Mouse (Mus musculus): ENCODE results near the gene Rbfox1. TPM values are rescaled to one million over a fixed set of nuclear protein-coding genes. Genes with fewer than 3 reads are reported as not detected.

Gene Rbfox1
- total RNA-seq, 2 experiments from 2014 or later = 54.9 to 55.6 TPM

DNA sequence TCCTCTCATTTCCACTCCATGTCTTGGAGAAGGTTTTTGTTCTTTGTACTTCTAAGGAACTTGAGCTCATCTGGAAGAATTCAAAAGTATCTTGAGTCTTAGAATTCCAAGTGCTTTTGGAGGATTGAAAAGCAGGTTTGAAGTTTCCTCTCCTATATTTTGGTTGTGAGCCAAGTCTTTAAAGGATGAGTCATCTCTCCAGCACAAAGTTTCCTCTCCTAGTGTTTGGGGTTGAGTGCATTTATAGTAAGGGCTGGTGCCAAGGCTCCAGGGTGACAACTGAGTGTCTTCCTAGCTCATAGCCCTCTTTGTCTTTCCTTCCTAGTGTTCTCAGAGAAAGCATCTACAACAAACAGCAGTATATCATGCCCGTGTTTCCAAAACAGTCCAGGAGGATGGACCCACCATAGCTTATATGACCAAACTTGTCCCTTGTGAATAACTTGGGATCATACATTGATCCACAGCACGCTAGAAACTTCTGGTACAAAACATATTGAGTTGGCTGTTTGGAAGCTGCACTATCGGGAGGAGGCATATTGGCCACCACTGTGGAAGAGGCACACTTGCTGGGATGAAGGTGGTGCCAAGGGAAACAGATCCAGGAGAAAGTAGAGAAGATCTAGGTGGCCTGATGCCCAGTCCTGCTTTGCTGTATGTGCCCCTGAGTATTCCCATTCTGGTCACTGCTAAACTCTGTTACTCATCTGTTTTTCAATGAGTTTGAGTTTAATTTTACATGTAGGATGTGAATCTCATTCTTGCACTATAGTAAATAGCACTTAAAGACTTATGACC is 206.4 kb downstream of the Rbfox1 start:
- no peak for DNase-seq

DNA sequence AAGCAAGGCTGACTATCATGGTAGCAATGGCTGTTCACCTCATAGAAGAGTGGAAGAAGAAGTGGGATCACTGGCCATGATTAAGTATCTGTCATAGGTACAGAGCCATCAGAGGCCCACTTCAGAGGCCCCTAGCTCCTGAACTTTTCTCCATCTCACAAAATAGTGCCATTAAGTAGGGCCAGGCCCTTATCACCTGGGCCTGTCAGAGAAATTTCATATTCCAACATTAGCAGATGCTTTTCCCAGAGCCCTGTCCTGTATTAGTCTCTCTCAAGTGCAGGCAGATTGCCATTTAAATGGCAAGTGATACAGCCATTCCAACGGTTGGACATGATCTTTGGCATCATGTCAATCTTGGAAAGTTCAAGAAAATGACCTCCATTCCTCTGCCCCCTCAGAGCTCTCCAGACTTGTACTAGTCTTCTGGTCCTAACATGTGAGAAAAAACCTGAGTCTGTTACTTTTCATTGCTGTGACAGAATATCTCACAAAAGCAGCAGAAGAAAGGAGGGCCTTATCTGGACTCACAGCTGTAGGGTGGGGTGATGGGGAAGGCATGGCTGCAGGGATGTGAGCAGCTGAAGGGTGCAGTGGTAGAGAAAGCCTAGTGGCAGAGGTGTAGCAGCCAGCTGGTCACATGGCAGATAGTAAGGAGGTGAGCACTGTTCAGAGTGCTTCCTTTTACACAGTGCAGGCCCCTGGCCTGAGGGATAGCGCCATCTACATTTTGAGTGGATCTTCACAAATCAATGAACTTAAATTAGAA is 210.6 kb downstream of the Rbfox1 start:
- intact Hi-C loops (cut with DNase I) = no loop called here
- DNase-seq = no peak

More for the DNA sequence above, 206.4 kb downstream of the Rbfox1 start:
- intact Hi-C loops (cut with DNase I) = no loop called here

DNA sequence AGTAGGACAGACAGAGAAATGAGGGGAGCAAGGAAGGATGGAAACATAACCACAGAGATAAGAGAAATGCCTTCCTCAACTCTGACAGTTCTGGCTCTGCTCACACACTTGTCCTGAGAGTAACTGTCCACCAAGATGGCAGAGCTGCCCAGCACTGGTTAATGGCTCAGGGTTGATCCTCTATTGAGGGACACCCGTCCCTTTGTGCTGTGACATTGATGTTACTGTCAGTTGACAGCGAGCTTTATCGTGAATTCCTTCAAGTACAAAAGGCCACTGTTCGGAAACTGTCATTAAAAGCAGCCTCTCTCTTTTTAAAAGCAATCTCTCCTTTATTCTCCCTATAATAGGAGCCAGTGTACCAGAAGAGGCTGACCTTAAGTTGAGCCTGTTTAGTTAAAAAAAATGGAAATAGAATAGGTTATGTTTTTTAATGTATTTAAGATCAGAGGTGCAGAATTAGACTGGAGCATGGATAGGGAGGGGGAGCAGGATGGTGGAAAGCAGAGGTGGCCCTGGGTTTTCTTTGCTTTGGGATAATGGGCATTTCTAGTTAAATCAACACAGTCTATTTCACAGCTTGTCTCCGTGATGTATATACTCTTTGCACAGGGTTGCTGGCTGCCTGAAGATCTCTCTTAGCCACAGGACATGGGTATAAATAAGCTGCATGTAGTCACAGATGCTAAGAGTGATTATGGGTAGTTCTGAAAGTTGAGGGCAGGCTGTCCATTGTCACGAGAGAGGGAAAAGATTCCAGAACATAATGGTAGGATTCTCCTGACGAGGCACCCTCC is 212.3 kb downstream of the Rbfox1 start:
- DNase-seq = no peak
- intact Hi-C loops (cut with DNase I) = no loop called here

DNA sequence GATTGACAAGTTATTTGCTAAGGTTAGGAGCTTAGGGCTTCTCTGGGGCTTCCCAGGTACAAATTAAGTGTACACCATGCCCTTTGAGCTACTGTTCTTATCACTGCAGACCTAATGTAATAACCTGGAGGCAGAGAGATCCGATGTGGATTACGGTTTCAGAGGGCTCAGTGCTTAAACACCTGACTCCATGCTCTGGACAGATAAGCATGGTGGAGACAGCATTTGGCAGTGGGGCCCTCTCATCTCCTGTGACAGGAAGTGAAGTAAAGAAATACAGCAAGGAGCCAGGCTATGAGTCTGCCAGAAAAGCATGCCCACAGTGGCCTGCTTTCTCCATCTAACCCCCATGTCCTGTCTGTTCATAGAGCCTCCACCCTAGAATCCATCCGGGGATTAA is 213.0 kb downstream of the Rbfox1 start:
- intact Hi-C loops (cut with DNase I) = no loop called here
- DNase-seq = no peak

DNA sequence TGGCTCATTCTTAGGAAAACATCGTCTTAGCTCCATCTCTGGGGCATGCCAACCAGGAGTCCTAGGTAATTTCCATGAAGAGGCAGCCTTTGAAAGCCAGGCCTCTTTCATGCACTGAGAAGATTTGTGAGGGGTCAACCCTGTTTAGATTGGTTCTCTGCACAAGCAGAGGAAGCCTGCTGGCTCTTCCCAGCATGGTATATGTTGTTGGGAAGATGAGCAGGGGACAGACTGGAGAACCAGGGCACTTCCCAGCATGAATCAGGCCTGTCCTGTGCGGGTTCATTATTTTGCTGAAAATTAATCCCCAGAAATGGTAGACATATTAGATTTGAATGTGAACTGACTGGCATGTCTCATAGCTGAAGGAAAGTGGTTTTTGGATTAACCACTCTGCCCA is 214.4 kb downstream of the Rbfox1 start:
- no peak for DNase-seq
- intact Hi-C loops (cut with DNase I) = no loop called here

DNA sequence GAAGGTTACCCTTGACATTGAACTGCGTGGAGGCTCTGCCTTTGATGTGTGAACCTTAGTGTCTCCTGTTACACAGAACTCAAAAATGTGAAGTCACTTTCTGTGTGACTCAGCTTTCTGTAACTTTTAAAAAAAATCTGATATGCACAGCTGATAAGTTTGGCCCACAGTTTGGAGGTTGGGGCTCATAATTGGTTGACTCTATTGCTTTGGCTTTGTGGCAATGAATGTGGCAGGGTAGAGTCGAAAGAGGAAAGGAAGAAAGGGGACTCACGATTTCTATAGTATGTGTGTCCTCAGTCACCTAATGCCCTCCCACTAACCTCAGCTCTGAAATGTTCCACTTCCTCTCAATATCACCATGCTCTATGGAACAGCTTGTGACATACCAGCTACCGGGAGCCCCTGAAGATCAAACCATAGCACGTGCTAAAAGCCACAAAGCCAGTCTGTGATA is 215.3 kb downstream of the Rbfox1 start:
- intact Hi-C loops (cut with DNase I) = no loop called here
- DNase-seq = no peak

DNA sequence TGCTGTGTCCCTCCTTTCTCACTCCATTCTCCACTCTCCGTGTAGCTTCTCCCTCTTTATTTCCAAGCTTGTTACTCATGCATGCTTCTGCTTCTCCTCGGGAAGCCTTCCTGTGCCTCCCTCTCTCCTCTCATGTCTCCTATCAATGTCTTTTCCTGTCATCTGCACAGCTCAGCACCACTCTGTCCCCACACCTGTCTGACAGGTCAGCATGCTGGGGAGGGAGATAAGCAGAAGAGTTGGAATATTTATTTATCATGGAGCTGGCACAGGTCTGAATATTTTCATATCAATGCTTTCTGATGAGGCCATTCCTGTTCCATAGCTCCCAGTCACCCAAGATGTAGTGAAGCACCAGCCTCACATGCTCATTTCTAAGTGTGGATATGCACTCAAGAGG is 218.6 kb downstream of the Rbfox1 start:
- no peak for DNase-seq

DNA sequence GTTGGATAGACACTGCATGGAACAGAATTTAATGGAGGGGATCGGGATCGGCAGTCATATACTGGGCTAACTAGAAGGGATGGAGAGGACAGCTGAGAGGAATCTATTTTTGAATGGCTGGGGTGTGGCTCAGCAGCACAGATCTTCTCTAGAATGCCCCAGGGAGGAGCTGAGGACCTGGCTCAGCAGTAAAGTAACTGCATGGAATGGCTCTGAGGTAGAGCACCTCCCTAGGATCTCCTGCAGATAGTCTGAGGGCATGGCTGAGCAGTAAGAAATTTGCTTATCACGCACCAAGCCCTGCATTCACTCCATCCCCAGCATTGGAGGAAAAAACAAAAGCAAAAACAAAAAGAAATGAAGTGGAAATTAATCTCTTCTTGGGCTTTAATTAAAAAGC is 225.0 kb downstream of the Rbfox1 start:
- DNase-seq = no peak
- intact Hi-C loops (cut with DNase I) = no loop called here

More for the DNA sequence above, 218.6 kb downstream of the Rbfox1 start:
- intact Hi-C loops (cut with DNase I) = no loop called here

DNA sequence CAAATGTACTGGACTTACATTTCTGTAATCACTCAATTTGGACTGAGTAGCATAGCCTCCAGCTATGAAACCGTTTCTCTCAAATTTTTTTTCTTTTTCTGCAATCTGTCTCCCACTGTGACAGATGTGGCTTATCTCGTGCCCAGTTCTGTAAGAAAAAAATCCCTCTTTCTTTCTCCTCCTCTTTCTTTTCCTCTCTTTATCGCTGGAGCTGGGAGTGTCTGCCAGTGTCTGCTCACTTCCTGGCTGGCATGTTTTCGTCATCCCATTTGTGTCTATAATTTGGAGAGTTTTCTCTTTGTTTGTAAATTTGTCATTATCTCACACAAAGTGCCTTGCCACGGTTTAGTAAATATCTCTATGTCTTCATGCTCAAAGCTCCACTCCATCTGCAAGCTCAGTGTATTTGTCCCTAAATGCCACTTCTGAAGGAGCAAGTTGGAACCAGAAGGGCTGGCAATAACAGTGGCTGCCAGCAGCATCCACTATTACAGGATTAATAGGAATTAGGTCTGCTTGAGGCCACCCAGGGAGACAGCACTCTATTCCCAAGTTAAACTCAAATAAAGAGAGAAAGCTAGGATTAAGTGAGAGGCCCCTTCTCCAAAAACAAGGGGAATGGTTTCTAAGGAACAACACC is 228.8 kb downstream of the Rbfox1 start:
- intact Hi-C loops (cut with DNase I) = no loop called here
- no peak for DNase-seq

DNA sequence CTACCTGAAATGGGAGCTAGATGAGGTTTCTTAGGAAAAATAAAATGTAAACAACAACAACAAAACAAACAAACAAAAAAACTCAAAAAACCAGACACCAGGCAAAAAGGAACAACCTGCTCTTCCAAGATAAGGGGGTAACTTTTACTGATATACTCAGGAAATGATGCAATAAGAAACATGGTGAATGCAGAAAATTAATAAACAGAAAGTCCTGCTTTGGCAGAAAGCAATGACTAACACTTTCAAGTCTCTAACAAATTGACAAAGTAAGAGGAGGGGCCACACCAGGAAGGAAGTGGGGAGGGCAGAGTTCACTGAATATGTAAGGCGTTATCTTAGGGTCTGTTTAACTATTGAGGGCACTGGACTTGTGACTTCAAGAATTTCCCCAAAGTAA is 234.3 kb downstream of the Rbfox1 start:
- intact Hi-C loops (cut with DNase I) = no loop called here
- no peak for DNase-seq

DNA sequence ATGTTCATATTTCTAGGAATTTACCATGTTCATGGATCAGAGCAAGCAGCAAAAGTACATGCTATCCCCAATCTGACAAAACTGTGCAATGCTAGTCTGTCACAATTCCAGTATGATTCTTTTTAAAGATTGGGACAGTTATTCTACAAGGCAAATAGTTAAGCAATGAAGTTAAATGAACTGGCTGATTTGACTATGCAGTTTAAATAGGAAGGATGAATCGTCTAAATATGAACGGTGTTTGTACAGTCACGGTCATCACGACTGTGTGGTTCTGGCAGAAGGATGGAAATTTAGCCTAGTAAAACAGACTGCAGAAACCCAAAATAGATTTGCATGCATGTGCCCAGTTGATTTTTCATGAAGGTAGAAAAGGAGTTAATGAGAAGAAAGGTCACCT is 236.1 kb downstream of the Rbfox1 start:
- intact Hi-C loops (cut with DNase I) = no loop called here

DNA sequence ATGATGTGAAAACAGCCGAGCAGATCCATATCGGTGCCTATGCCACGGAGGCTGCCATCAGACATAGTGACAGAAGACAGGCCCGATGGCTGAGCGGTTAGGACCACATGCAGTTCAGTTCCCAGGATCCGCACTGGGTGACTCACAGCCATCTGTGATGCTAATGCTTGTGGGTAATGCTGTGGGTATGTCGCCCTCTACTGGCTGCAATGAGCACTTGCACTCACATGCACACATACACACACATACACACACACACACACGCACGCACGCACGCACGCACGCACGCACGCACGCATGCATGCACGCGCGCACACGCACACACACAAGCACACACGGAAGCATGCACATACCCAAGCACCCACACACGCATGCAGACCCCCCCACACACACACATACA is 237.7 kb downstream of the Rbfox1 start:
- no peak for DNase-seq
- intact Hi-C loops (cut with DNase I) = no loop called here

More for the DNA sequence above, 236.1 kb downstream of the Rbfox1 start:
- DNase-seq = no peak

DNA sequence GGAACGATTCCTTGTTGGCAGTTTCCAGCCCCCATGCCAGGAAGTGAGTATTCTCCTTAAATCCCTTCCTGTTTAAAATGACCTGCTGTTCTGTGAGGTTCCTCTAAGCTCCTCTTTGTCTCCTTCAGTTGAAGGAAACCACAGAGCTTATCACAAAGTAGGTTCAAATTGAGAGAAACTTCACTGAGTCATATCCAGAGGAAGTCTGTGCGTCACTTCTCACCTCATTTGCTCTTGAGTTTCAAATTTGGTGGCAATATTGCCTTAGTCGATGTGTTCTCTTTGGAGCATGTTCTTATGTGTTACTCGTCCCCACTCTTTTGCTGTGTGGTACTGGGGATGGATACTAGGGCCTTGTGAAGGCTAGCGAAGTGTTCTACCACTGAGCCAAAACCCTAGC is 243.2 kb downstream of the Rbfox1 start:
- no peak for DNase-seq
- intact Hi-C loops (cut with DNase I) = no loop called here

DNA sequence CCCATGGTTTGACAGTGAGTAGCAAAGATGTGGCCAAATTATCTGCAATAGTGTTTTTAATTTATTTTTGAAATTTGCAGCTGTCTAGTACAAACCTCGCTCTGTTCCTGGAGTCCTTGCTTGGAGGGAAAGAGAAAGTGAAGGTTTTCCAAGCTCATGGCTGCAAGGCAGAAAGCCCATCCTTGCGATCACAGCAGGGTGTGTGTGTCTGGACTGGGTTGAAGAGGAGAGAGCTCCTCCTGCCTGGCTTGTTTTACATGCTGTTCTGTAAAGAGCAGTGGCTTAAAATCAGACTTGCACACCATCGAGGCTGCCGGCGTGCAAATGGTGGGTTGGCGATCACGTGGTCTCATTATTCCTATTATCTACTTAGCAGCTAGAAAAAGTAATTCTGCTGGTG is 249.9 kb downstream of the Rbfox1 start:
- DNase-seq = no peak
- intact Hi-C loops (cut with DNase I) = no loop called here

DNA sequence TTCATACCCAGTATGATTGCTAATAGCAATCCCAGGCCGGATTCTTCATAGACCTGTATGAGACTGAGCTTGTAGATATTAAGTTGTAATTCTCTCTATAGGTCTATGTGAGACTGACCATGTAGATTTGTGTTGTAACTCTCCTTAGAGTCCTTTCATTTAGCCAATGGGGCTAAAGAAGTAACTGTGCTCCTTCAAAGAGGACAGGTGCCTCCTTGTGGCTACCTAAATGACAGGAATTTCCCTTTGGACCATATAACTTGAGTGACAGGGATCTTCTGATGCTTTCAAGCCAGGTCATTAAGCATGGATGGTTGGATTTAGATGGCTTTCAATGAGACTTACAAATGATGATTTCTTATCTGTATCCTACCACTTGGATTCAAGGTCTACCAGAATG is 254.3 kb downstream of the Rbfox1 start:
- intact Hi-C loops (cut with DNase I) = no loop called here
- DNase-seq = no peak

DNA sequence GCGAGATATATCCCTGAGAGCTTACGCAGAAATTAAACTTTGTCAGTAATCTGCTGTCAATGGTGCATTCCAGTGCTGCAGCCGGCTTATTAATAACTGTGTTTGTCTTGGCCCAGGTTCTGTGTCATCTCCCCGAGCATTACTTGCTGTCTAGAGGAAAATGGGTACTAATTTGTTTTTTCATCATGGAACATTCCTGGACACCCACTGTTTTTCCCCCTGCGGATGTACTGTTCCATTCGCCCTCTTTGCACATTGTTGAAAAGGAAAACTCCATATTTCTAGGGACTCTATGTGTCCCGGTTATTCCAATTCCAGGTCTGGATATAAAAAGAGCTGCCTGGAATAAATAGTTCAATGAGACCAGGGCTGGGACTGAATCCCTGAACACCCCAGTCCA is 262.8 kb downstream of the Rbfox1 start:
- DNase-seq = no peak
- intact Hi-C loops (cut with DNase I) = no loop called here

DNA sequence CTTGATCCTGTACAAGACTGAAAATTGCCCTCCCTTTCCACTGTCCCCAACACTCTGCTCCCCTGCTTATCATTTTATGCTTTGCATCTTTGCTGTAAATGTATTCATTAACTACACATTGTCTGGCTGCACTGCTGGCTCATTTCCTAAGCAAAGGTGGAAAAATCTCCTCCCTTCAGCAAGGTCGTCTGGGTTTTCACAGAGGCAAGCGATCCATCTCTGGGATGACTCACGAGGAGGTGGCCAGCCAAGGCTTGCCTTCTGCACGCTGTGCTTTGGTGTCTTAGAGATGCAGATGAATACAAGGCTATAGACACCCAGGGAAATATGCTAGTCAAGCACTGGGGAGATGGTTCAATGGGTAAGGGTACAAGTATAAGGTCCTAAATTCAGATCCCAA is 264.2 kb downstream of the Rbfox1 start:
- DNase-seq = no peak
- intact Hi-C loops (cut with DNase I) = no loop called here

DNA sequence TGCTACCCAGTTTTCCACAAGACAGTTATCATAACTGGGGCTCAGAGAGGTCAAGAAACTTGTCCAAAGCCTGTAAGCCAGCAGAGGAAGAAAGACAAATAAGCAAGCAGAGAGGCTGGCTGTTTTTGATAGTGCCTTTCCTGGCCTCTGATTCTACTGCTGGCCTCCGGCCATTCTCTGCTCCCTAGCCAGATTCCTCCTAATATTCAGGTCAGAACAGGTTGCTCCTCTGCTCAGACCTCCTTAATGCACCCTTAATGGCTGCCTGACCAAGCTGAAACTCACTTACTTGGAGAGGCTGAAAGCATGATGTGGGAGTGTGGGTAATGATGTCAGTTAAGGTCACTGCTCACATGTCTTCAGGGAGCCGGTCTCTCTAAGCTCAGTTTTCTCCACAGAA is 270.4 kb downstream of the Rbfox1 start:
- DNase-seq = no peak
- intact Hi-C loops (cut with DNase I) = no loop called here

DNA sequence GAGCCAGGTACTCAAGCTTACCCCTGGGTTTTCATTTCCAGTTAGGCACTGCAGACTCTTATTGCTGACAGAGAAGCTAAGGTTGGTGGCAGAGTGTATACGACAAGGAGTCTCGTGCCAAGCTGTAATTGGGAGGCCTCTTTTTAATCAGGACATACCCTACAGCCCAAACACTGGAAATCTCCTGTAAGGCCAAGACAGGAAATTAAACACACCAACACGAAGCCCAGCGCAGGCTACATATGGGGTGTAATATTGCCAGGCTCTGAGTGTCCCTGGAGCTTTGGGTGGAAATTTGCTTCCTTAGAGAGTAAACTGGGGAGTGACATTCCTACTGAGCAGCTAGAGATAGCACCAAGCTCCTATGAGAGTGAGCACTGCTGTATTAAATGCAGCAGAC is 279.3 kb downstream of the Rbfox1 start:
- no peak for DNase-seq
- intact Hi-C loops (cut with DNase I) = no loop called here

DNA sequence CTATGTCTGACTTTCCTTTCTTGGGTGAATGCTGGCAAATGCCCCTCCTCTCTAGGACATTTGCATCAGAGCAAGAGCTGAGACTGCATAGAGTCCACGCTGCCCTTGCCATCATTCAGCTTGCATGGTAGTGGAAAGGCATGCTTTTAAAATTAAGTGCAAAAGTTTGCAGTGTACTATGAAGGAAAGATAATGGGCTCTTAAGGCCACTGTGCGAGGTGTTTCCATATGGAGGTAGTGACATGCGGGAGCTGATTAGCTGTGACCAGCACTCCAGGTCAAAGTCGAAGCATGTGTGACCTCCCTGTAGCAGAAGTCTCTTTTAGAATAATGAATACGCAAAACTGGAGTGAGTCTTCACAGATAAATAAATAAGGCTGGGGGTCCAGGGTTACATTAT is 284.2 kb downstream of the Rbfox1 start:
- intact Hi-C loops (cut with DNase I) = no loop called here
- DNase-seq = no peak

DNA sequence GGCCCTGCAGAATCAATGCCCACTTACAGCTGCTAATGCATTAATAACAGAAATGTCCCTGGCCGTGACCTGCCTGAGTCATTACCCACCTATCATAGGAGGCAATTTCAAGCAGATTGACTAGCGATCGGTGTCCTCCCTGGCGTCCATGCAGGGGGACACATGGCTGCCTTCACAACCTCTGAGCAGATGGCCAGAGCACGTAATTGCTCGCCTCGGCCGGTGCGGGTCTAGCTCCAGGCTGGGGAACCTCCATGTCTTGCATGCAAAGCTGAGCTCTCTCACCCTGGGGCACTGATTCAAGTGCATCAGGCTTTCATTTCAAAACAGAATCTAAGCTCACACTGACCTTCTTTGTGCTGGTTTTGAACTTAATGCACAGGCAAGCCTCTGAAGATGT is 295.7 kb downstream of the Rbfox1 start:
- intact Hi-C loops (cut with DNase I) = no loop called here
- no peak for DNase-seq
